Mouse (Mus musculus): ENCODE data around the gene Tbcel. TPM values are rescaled to one million over a fixed set of nuclear protein-coding genes. Genes with fewer than 3 reads are reported as not detected.

The Tbcel gene
- total and polyA plus RNA-seq, 3 experiments = 13.8 to 39.8 (median 20.4) TPM

DNA sequence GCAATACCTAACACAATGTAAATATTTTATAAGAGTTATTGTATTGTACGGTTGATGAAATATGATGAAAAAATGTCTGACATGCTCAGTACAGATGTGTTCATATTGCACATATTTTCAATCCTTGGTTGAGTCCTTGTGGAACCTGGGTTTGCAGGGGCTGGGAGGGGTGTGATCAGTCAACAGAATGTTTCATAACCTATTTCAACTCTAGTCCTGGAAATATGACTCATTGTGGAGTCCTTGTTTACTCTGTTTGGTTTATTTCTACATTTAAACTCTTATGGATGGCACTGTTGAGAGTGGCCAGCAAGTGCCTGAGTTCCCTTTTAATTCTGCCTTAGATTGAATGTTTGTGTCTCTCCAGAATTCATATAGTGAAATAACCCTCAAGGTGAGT lies 22.9 kb downstream of the Tbcel start:
- H3K9ac ChIP-seq (ENCODE audit: control insufficient read depth, low read depth, low read length, poor library complexity, severe bottlenecking) = no peak overlapping the region
- TF ChIP-seq GABPA (IDR thresholded peaks at IDR 0.05; ENCODE audit: low read depth, low read length) (no peak), SMC3 (IDR thresholded peaks at IDR 0.05; ENCODE audit: low read depth, low read length) (no peak), CTCF (IDR thresholded peaks at IDR 0.05 in 2 of 3, conservative IDR thresholded peaks at IDR 0.05 in 1 of 3; ENCODE audit: control insufficient read depth in 1 of 3, insufficient read depth in 1 of 3, low read depth in 2 of 3, low read length in 3 of 3, poor library complexity in 1 of 3, severe bottlenecking in 1 of 3) (no peak), POLR2A (IDR thresholded peaks at IDR 0.05; ENCODE audit: control insufficient read depth in 1 of 2, insufficient read depth in 1 of 2, low read depth in 1 of 2, low read length in 2 of 2, poor library complexity in 1 of 2) (no peak), ZMIZ1 (IDR thresholded peaks at IDR 0.05; ENCODE audit: low read depth, low read length) (no peak), RCOR1 (IDR thresholded peaks at IDR 0.05; ENCODE audit: low read depth, low read length) (no peak), ETS1 (IDR thresholded peaks at IDR 0.05; ENCODE audit: low read depth, low read length) (no peak), MAZ (IDR thresholded peaks at IDR 0.05; ENCODE audit: low read depth, low read length) (no peak), MEF2A (IDR thresholded peaks at IDR 0.05; ENCODE audit: extremely low read depth, insufficient replicate concordance, low read depth, low read length, poor library complexity, severe bottlenecking) (no peak)
- H3K27me3 ChIP-seq (ENCODE audit: control insufficient read depth in 1 of 2, insufficient read depth in 2 of 2, low read length in 2 of 2) = no peaks in the 10 kb centered on the region
- no peaks in the 10 kb centered on the region for H3K9me3 ChIP-seq (replicated peaks; ENCODE audit: insufficient read depth, low read length)
- no peak overlapping the region for H3K27ac ChIP-seq (ENCODE audit: control insufficient read depth, low read depth, low read length)
- H3K36me3 ChIP-seq (ENCODE audit: control insufficient read depth in 1 of 2, insufficient read depth in 2 of 2, low read length in 2 of 2) = peaks cover 0 to 7% of the 10 kb centered on the region in 2 experiments; a peak in 2 of 4 replicates
- H3K4me1 ChIP-seq (ENCODE audit: control insufficient read depth in 1 of 2, insufficient read depth in 2 of 2, low read length in 2 of 2) = peaks cover 8 to 11% of the 10 kb centered on the region in 2 experiments
- no peak overlapping the region for H3K4me3 ChIP-seq (ENCODE audit: control insufficient read depth in 1 of 2, insufficient read depth in 1 of 2, low read depth in 2 of 2, low read length in 2 of 2)
- H3K79me2 ChIP-seq (ENCODE audit: control insufficient read depth, insufficient read depth, low read length, poor library complexity) = no peaks in the 10 kb centered on the region
- no peak for DNase-seq (ENCODE audit: low read depth, low spot score)

DNA sequence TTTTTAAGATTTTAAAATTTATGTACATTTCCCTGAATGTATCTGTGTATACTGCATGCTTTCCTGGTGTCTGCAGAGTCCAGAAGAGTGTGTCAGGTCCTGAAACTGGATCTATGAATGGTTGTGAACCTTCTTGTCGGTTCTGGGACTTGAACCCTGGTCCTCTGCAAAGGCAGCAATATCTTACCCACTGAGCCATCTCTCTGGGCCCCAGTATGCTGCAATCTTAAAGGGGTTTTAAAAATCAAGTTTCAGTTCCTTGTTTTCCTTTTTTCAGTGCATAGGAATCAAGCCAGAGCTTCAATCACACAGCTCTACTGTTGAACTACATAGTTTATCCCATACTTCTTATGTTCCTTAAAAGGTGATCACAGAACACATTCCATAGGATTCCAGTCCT lies 24.7 kb downstream of the Tbcel start:
- peaks cover 8 to 11% of the 10 kb centered on the region in 2 experiments for H3K4me1 ChIP-seq (ENCODE audit: control insufficient read depth in 1 of 2, insufficient read depth in 2 of 2, low read length in 2 of 2)
- no peak for DNase-seq (ENCODE audit: low read depth, low spot score)
- H3K9me3 ChIP-seq (replicated peaks; ENCODE audit: insufficient read depth, low read length) = no peaks in the 10 kb centered on the region
- no peaks in the 10 kb centered on the region for H3K79me2 ChIP-seq (ENCODE audit: control insufficient read depth, insufficient read depth, low read length, poor library complexity)
- peaks cover 0 to 7% of the 10 kb centered on the region in 2 experiments; a peak in 2 of 4 replicates for H3K36me3 ChIP-seq (ENCODE audit: control insufficient read depth in 1 of 2, insufficient read depth in 2 of 2, low read length in 2 of 2)
- no peak overlapping the region for H3K27ac ChIP-seq (ENCODE audit: control insufficient read depth, low read depth, low read length)
- no peak overlapping the region for H3K4me3 ChIP-seq (ENCODE audit: control insufficient read depth in 1 of 2, insufficient read depth in 1 of 2, low read depth in 2 of 2, low read length in 2 of 2)
- TF ChIP-seq CHD1 (IDR thresholded peaks at IDR 0.05; ENCODE audit: low read depth, low read length) (no peak), ZC3H11A (IDR thresholded peaks at IDR 0.05; ENCODE audit: low read depth, low read length) (no peak), E2F4 (IDR thresholded peaks at IDR 0.05; ENCODE audit: borderline replicate concordance, low read depth, low read length) (no peak), ETS1 (IDR thresholded peaks at IDR 0.05; ENCODE audit: low read depth, low read length) (no peak), EP300 (IDR thresholded peaks at IDR 0.05; ENCODE audit: low read depth in 1 of 2, low read length in 2 of 2) (no peak), MYB (IDR thresholded peaks at IDR 0.05; ENCODE audit: low read depth, low read length) (no peak), JUND (IDR thresholded peaks at IDR 0.05; ENCODE audit: low read depth, low read length) (no peak), ZMIZ1 (IDR thresholded peaks at IDR 0.05; ENCODE audit: low read depth, low read length) (no peak), SMC3 (IDR thresholded peaks at IDR 0.05; ENCODE audit: low read depth, low read length) (no peak), BHLHE40 (IDR thresholded peaks at IDR 0.05; ENCODE audit: borderline replicate concordance, low read depth, low read length) (no peak), POLR2AphosphoS5 (IDR thresholded peaks at IDR 0.05; ENCODE audit: borderline replicate concordance, low read depth, low read length) (no peak), MAZ (IDR thresholded peaks at IDR 0.05; ENCODE audit: low read depth, low read length) (no peak), POLR2A (IDR thresholded peaks at IDR 0.05; ENCODE audit: control insufficient read depth in 1 of 2, insufficient read depth in 1 of 2, low read depth in 1 of 2, low read length in 2 of 2, poor library complexity in 1 of 2) (no peak), TCF12 (IDR thresholded peaks at IDR 0.05; ENCODE audit: low read depth, low read length) (no peak), USF1 (IDR thresholded peaks at IDR 0.05; ENCODE audit: low read depth, low read length) (no peak), UBTF (IDR thresholded peaks at IDR 0.05; ENCODE audit: borderline replicate concordance, insufficient read depth, low read depth, low read length) (no peak), MXI1 (IDR thresholded peaks at IDR 0.05; ENCODE audit: low read depth, low read length) (no peak), SIN3A (IDR thresholded peaks at IDR 0.05; ENCODE audit: low read length) (no peak)
- no peak overlapping the region for H3K9ac ChIP-seq (ENCODE audit: control insufficient read depth, low read depth, low read length, poor library complexity, severe bottlenecking)
- no peaks in the 10 kb centered on the region for H3K27me3 ChIP-seq (ENCODE audit: control insufficient read depth in 1 of 2, insufficient read depth in 2 of 2, low read length in 2 of 2)

Measured in MEL (cell line).